In the genomic region with DNA sequence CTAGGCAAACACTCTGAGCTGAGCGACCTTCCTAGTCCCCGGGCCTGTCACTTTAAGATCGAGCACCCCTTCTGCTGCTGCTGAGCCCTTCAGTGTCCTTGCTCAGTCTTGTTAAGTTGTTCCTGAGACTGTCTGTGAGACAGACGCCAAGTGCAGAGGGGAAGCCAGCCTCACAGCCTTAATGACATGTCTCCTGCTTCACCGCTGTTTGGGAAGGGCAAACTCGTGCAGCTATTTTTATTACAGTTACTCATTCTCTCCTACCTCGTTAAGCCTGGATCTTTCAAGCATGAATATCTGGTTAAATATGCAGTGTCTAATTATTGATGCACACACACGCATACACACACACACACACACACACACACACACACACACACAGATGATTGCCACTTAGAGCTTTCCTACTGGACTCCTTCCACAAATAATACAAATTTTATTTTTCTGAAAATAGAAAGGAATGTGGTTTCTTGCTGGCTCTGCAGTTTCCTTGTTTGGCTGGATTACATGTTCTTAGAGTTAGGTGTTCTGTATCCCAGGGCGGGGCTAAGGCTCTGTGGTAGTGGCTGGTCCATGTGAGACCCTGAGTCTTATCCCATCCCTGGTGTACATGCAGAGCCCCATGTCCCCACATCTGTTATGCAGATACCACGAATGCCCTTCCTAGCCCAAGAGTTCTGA, we compare ENCODE assay signal across 9 mouse cellular contexts. TPM values are rescaled to one million over a fixed set of nuclear protein-coding genes. Genes with fewer than 3 reads are reported as not detected.
DNase-seq lines count a peak whose midpoint lies in the region; ATAC-seq and TF ChIP-seq lines count a peak whose summit lies in the region.
"Had no signal": no experiment of that assay in that cellular context is flagged by ENCODE, and none has a peak within 500 bp of the region (broad histone marks: within the 10 kb centered on the region; RNA-seq: fewer than 3 reads in every experiment).

No protein-coding gene starts in this region.

- peaks cover 59% of the 10 kb centered on the region for H3K4me1 ChIP-seq in neural tube, embryonic 12.5 days
- H3K4me1 ChIP-seq in embryonic facial prominence, embryonic 13.5 days: peaks cover 76% of the 10 kb centered on the region
- H3K4me1 ChIP-seq in heart, embryonic 14.5 days (ENCODE audit: control insufficient read depth in 2 of 2, insufficient read depth in 2 of 2, low read length in 2 of 2): peaks cover 52 to 63% of the 10 kb centered on the region in 2 experiments
- H3K4me1 ChIP-seq in testis, adult 2 months (ENCODE audit: control insufficient read depth, insufficient read depth, low read length): peaks cover 20% of the 10 kb centered on the region

- no peaks in the 10 kb centered on the region for H3K27me3 ChIP-seq in neural tube, embryonic 12.5 days (replicated peaks)
- H3K27me3 ChIP-seq in embryonic facial prominence, embryonic 13.5 days: no peaks in the 10 kb centered on the region
- H3K27me3 ChIP-seq in heart, embryonic 14.5 days (ENCODE audit: control insufficient read depth, insufficient read depth, low read length): no peaks in the 10 kb centered on the region
- no peaks in the 10 kb centered on the region for H3K27me3 ChIP-seq in testis, adult 2 months (ENCODE audit: control insufficient read depth, insufficient read depth, low read length)
- H3K27me3 ChIP-seq: liver, embryonic 13.5 days had no signal

- no peak for ATAC-seq in neural tube, embryonic 12.5 days (ENCODE audit: low FRiP score, low read depth)
- ATAC-seq in embryonic facial prominence, embryonic 13.5 days (ENCODE audit: insufficient number of reproducible peaks, insufficient read depth, low FRiP score, low TSS enrichment, low read depth): peak; percentile 43; the same call in 1 of the 2 replicates
- ATAC-seq in heart, embryonic 14.5 days (ENCODE audit: insufficient number of reproducible peaks, insufficient read depth, low FRiP score, low read depth): peak; percentile 49; the same call in 1 of the 2 replicates
- no peak for ATAC-seq in megakaryocyte-erythroid progenitor cell, adult 5-6 weeks (replicated peaks; ENCODE audit: low FRiP score, low TSS enrichment, poor library complexity, severe bottlenecking)

- no peak overlapping the region for H3K4me3 ChIP-seq in neural tube, embryonic 12.5 days
- no peak overlapping the region for H3K4me3 ChIP-seq in embryonic facial prominence, embryonic 13.5 days
- H3K4me3 ChIP-seq in heart, embryonic 14.5 days (ENCODE audit: control insufficient read depth in 1 of 2, insufficient read depth in 1 of 2, low read depth in 1 of 2, low read length in 2 of 2): no peak overlapping the region
- H3K4me3 ChIP-seq in testis, adult 2 months (ENCODE audit: control insufficient read depth, low read depth, low read length): no peak overlapping the region
- H3K4me3 ChIP-seq: liver, embryonic 13.5 days had no signal

- no peak for TF ChIP-seq POLR2A in testis, adult 2 months (IDR thresholded peaks at IDR 0.05; ENCODE audit: control insufficient read depth, low read depth, low read length)

- H3K36me3 ChIP-seq in neural tube, embryonic 12.5 days: no peaks in the 10 kb centered on the region
- H3K36me3 ChIP-seq in embryonic facial prominence, embryonic 13.5 days: no peaks in the 10 kb centered on the region
- no peaks in the 10 kb centered on the region for H3K36me3 ChIP-seq in heart, embryonic 14.5 days (ENCODE audit: control insufficient read depth, insufficient read depth, low read length)
- H3K36me3 ChIP-seq in testis, adult 2 months (ENCODE audit: control insufficient read depth, insufficient read depth, low read length): no peaks in the 10 kb centered on the region
- H3K36me3 ChIP-seq: liver, embryonic 13.5 days had no signal

- no peak overlapping the region for H3K9ac ChIP-seq in neural tube, embryonic 12.5 days
- no peak overlapping the region for H3K9ac ChIP-seq in embryonic facial prominence, embryonic 13.5 days
- H3K9ac ChIP-seq in heart, embryonic 14.5 days (ENCODE audit: low read length): peak overlapping the region; percentile 47
- H3K9ac ChIP-seq: liver, embryonic 13.5 days had no signal

- H3K9me3 ChIP-seq in neural tube, embryonic 12.5 days: no peaks in the 10 kb centered on the region
- no peaks in the 10 kb centered on the region for H3K9me3 ChIP-seq in embryonic facial prominence, embryonic 13.5 days
- H3K9me3 ChIP-seq in heart, embryonic 14.5 days (ENCODE audit: control insufficient read depth, low read length): no peaks in the 10 kb centered on the region
- H3K9me3 ChIP-seq: liver, embryonic 13.5 days had no signal

- DNase-seq in neural tube, embryonic 10.5 days (ENCODE audit: extremely low spot score, low spot score): no peak
- peak; percentile 75 for DNase-seq in kidney, postnatal 14 days
- no peak for DNase-seq in embryo, embryonic 9.5 days (ENCODE audit: extremely low spot score)
- DNase-seq: liver, embryonic 13.5 days had no signal

- no peak overlapping the region for H3K4me2 ChIP-seq in neural tube, embryonic 12.5 days (replicated peaks)
- no peak overlapping the region for H3K4me2 ChIP-seq in embryonic facial prominence, embryonic 13.5 days
- peak overlapping the region; percentile 28 for H3K4me2 ChIP-seq in heart, embryonic 14.5 days (ENCODE audit: low read length)
- H3K4me2 ChIP-seq: liver, embryonic 13.5 days had no signal

- TF ChIP-seq CTCF in testis, adult 2 months (IDR thresholded peaks at IDR 0.05; ENCODE audit: control insufficient read depth, insufficient read depth, insufficient replicate concordance, low read depth, low read length): no peak

- peak overlapping the region; percentile 9; the same call in 1 of the 2 replicates for H3K27ac ChIP-seq in neural tube, embryonic 12.5 days
- H3K27ac ChIP-seq in embryonic facial prominence, embryonic 13.5 days: peak overlapping the region; percentile 100
- H3K27ac ChIP-seq in heart, embryonic 14.5 days (replicated peaks in 1 of 2; ENCODE audit: control insufficient read depth in 1 of 2, insufficient read depth in 1 of 2, low read depth in 2 of 2, low read length in 2 of 2): peak overlapping the region; percentile 95 to 97
- H3K27ac ChIP-seq in testis, adult 2 months (ENCODE audit: control insufficient read depth, insufficient read depth, low read depth, low read length): peak overlapping the region; percentile 79
- H3K27ac ChIP-seq: liver, embryonic 13.5 days had no signal

- 53% methylated on average over 10 of the region's 10 CpGs for WGBS in neural tube, embryonic 12.5 days
- 48% methylated on average over 10 of the region's 10 CpGs for WGBS in embryonic facial prominence, embryonic 13.5 days
- WGBS in heart, embryonic 14.5 days: 21% methylated on average over 10 of the region's 10 CpGs

RNA-seq across cellular contexts. Expression of a gene that starts 18.6 kb away (rescaled TPM):
- polyA plus RNA-seq in neural tube, embryonic 12.5 days (2016; fragmentation: Nextera tagmentation; extraction: Ambion mirVana): 7.8 and 8.1 TPM in 2 replicates
- 12.3 and 14.5 TPM in 2 replicates for polyA plus RNA-seq in embryonic facial prominence, embryonic 13.5 days (2015; fragmentation: Nextera tagmentation; extraction: Ambion mirVana)
- polyA plus RNA-seq in heart, embryonic 14.5 days (2014; fragmentation: Nextera tagmentation; extraction: Ambion mirVana): 12.1 and 14.3 TPM in 2 replicates
- polyA plus RNA-seq in testis, adult 2 months (2012; rRNA removed): 11.3 and 15.1 TPM in 2 replicates
- total RNA-seq in megakaryocyte-erythroid progenitor cell, adult 5-6 weeks (2014; fragmentation: Nextera tagmentation): 5.2 and 13.0 TPM in 2 replicates
- total RNA-seq in megakaryocyte-erythroid progenitor cell, adult 5-6 weeks (2017): 15.4 and 29.6 TPM in 2 replicates

RNA-seq across cellular contexts. Expression of a gene that starts 18.8 kb away (rescaled TPM):
- 16.0 and 16.1 TPM in 2 replicates for polyA plus RNA-seq in neural tube, embryonic 12.5 days (2016; fragmentation: Nextera tagmentation; extraction: Ambion mirVana)
- polyA plus RNA-seq in embryonic facial prominence, embryonic 13.5 days (2015; fragmentation: Nextera tagmentation; extraction: Ambion mirVana): 32.2 and 33.5 TPM in 2 replicates
- polyA plus RNA-seq in heart, embryonic 14.5 days (2014; fragmentation: Nextera tagmentation; extraction: Ambion mirVana): 20.6 and 22.3 TPM in 2 replicates
- polyA plus RNA-seq in testis, adult 2 months (2012; rRNA removed): 6.6 and 7.7 TPM in 2 replicates
- total RNA-seq in megakaryocyte-erythroid progenitor cell, adult 5-6 weeks (2014; fragmentation: Nextera tagmentation): 5.4 and 10.4 TPM in 2 replicates
- total RNA-seq in megakaryocyte-erythroid progenitor cell, adult 5-6 weeks (2017): 5.6 and 7.4 TPM in 2 replicates

RNA-seq across cellular contexts. Expression of a gene that starts 19.0 kb away (rescaled TPM):
- polyA plus RNA-seq in neural tube, embryonic 12.5 days (2016; fragmentation: Nextera tagmentation; extraction: Ambion mirVana): 0.15 TPM in 1 of 2 replicates, not detected in the other
- 0.78 and 1.1 TPM in 2 replicates for polyA plus RNA-seq in embryonic facial prominence, embryonic 13.5 days (2015; fragmentation: Nextera tagmentation; extraction: Ambion mirVana)
- polyA plus RNA-seq in heart, embryonic 14.5 days (2014; fragmentation: Nextera tagmentation; extraction: Ambion mirVana): 1.2 and 1.8 TPM in 2 replicates
- 0.76 and 1.2 TPM in 2 replicates for polyA plus RNA-seq in testis, adult 2 months (2012; rRNA removed)
- total RNA-seq in megakaryocyte-erythroid progenitor cell, adult 5-6 weeks (2014; fragmentation: Nextera tagmentation): not detected in 2 replicates
- total RNA-seq in megakaryocyte-erythroid progenitor cell, adult 5-6 weeks (2017): not detected in 2 replicates

Comparison
In these comparisons a context has a peak if more than half of its experiments do, and no peak if none do; other contexts are left out.
1. ATAC-seq: peak in embryonic facial prominence, embryonic 13.5 days (single experiment) and heart, embryonic 14.5 days (single experiment); none in neural tube, embryonic 12.5 days (single experiment) and megakaryocyte-erythroid progenitor cell, adult 5-6 weeks (single experiment).
2. H3K27ac ChIP-seq: peak in every context shown above with its lines; median percentile 100 in embryonic facial prominence, embryonic 13.5 days; 96 in heart, embryonic 14.5 days; 79 in testis, adult 2 months; 9 in neural tube, embryonic 12.5 days.